Mouse (Mus musculus) gastrocnemius, adult 2 months (tissue): ENCODE data around the gene Fam219a. TPM values are rescaled to one million over a fixed set of nuclear protein-coding genes. Genes with fewer than 3 reads are reported as not detected.

Experiments
- DNase-seq: peaks from one replicate; pipeline ENCODE4 v3.0.0; 2022
- H3K27ac ChIP-seq: fragments of 200-600 bp; 2 replicates; pipeline ENCODE4 v1.8.1; 2022; ENCODE audit warnings: mild to moderate bottlenecking
- H3K4me3 ChIP-seq: fragments of 200-600 bp; 2 replicates; pipeline ENCODE4 v1.8.1; 2022; ENCODE audit warnings: mild to moderate bottlenecking, moderate library complexity
- CTCF ChIP-seq: fragments of 200-600 bp; IDR thresholded peaks from 2 replicates; pipeline ENCODE4 v1.8.1; 2022; ENCODE audit warnings: antibody characterized with exemption, mild to moderate bottlenecking, moderate library complexity
- intact Hi-C: fragments of 180-260 bp; cut with DNase I; formaldehyde crosslinking; loops from one replicate; pipeline ENCODE4 v1.15.1; 2025
- long read RNA-seq, 2 experiments: library from polyadenylated mRNA; stranded (forward); transcript quantifications; one replicate each; pipeline ENCODE4 v2.0.0; 2021
- total RNA-seq, 2 experiments: library from RNA; stranded (reverse); gene quantifications; 2 replicates each; pipeline ENCODE4 v1.2.3; 2021

The Fam219a gene
- total RNA-seq = 10 to 100 TPM; 18.0 to 24.3 TPM
- long read RNA-seq, experiment 1, transcript Fam219a-203 (6 exons, 3,357 nt) = major isoform, 5 of 9 reads
- long read RNA-seq, experiment 1, partial matches to known transcripts = 0 of 9 reads
- long read RNA-seq, experiment 1, other reads (novel, unspliced or antisense) = 4 of 9 reads
- long read RNA-seq, experiment 2, partial matches to known transcripts = 0 of 3 reads
- long read RNA-seq, experiment 2, other reads (novel, unspliced or antisense) = 0 of 3 reads

DNA sequence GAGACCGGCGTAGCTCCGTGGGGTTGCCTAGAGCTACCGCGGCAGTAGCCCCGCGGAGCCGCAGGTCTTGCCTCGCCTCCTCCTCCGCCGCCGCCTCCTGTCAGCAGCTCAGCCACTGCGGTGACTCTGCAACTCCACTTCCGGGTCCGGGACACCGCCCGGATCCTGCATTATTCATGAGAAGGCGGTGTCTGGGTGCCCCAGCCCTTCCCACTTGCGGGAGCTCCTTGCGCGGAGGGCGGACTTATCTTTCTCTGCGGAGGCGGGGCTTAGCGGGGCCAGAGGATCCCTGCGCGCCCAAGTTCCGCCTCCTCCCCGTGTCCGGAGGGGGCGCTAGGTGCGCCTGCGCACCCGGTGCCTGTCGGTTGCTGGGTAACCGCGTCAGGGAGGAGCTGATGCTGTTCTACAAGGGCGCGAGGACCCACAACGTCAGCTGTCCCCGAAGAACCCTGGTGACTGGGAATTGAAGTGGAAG is at the start of gene Fam219a, which contains the start of gene Dnaic1:
Fam219a (minus strand) TSS at position 128 of the 475 bp plus-strand sequence.
Dnaic1 (plus strand) TSS at position 365 of the 475 bp plus-strand sequence.
- TF ChIP-seq CTCF = peak; percentile 68
- Histone ChIP-seq H3K4me3 (peak within 1 kb of the TSS; percentile 97), H3K27ac (peak within 1 kb of the TSS; percentile 94)
- DNase-seq = peak; percentile 99
- intact Hi-C loops = no loop called here

DNA sequence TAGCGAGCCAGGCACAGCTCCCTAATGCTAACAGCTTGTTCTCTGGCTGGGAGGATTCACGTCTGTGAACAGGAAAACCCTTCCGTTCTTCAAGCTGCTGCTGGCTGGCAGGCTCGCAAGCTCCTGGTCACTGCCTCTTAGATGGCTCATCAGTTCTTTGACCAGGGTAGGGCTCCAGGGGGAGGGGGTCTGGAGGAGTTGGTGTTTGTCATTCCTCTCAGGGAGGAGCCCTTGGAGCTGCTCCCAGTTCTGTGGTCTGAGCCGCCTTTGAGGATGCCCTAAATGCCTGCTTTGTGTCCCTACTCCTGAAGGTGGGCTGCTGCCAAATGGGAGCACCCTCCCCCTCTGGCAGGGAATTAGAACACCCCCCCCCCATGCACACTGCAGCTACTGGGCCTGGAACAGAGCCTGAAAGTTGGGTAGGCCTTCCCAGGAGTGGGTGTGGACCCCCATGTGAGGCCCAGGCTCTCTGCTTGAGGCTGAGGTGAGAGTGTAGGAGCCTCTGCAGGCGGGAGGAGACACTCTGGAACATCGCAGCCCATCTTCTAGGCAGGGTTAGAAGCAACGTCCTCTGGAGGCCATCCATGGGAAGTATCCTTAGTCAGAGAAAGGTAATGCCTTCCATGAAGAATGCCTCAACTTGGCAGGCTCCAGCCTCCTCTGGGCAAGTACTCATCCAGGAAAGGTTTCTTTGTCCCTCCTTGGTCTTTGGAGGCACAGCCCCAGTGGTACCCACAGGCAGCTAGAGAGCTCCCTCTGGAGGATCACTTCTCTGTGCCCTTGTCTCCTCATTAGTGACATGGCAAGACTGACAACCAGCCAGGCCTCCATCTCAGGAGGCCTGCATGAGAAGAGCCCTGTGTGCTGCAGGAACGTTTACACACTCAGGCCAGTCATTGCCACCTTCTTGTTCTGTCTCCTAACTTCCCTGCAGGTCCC is 46.6 kb upstream of the Fam219a start:
- peak; percentile 39 for DNase-seq
- peak; percentile 53 for TF ChIP-seq CTCF
- peak overlapping the region; percentile 3; the same call in 1 of the 2 replicates for H3K27ac ChIP-seq
- no peak overlapping the region for H3K4me3 ChIP-seq
- intact Hi-C loops = loop anchor here (2.0 to 10.0 kb wide), 2 partner anchors 37 to 91 kb away; no protein-coding TSS in a partner anchor

DNA sequence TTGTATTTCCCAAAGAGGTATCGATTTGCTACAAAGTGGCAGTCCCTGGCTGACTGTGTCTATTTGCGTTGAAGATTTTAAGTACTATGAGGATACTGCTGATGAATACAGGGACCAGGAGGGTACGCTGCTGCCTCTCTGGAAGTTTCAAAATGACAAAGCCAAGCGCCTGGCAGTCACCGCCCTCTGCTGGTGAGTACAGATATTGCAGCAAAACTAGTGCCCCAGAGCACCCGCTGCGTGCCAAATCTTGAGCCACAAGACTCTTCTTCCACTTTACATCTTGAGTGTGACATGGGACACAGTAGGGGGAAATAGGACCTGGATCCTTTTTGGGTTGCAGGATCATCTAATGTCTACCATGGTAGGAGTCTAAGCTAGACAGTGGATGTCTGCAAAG is 44.8 kb upstream of the Fam219a start:
- intact Hi-C loops = loop anchor here (1.0 to 10.0 kb wide), 5 partner anchors 39 to 147 kb away; partner anchors contain the start of gene Nudt2
- no peak overlapping the region for H3K4me3 ChIP-seq
- DNase-seq = peak; percentile 85
- H3K27ac ChIP-seq = no peak overlapping the region
- peak; percentile 99; the same call in 1 of the 2 replicates for TF ChIP-seq CTCF

DNA sequence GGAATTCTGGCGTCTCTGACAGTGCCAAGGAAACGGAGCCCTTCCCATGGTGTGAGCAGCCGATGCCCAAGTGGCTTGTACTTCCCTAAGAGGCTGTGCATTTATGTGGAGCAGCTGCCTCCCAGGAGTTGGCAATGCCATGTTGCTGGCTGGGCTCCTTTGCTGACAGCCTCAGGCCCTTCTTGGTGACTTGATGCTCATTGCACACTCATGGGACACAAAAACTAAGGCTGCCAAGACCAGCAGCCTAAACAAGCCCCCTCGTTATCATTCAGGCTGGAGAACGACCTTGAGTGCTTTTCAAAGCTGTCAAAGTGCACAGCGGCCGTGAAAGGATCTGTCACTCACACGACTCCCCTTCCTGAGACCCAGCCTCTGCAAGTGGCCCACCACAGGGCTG is 42.8 kb upstream of the Fam219a start:
- peak; percentile 52 for DNase-seq
- H3K4me3 ChIP-seq = no peak overlapping the region
- H3K27ac ChIP-seq = peak overlapping the region; percentile 58
- intact Hi-C loops = loop anchor here (5.0 to 10.0 kb wide), 3 partner anchors 40 to 145 kb away; partner anchors contain the start of gene Nudt2
- no peak for TF ChIP-seq CTCF

DNA sequence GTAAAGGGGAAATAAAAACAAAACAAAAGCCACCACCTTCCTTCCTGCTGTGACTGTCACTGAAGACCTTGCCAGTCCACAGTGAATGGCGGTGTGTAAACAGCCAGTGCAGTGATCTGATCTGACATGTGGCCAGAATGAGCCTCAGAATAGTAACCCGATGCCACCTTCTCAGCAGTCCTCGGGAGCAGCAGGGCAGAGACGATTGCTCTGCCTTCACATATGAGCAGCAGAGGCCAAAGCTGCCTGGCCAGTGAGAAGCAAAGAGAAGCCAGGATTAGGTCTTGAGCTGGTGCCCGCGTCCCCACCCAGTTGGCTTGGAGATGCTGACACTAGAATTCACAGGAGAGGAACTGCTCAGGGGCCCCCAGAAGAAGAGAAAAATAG is 41.2 kb upstream of the Fam219a start:
- Histone ChIP-seq H3K27ac (peak overlapping the region; percentile 75), H3K4me3 (no peak overlapping the region)
- DNase-seq = peak; percentile 78
- TF ChIP-seq CTCF = no peak
- intact Hi-C loops = loop anchor here (5.0 to 10.0 kb wide), 3 partner anchors 38 to 143 kb away; partner anchors contain the start of gene Nudt2

- DNase-seq = no peak
- H3K4me3 ChIP-seq = no peak overlapping the region
- H3K27ac ChIP-seq = peak overlapping the region; percentile 75
- peak; percentile 45 for TF ChIP-seq CTCF
- intact Hi-C loops = loop anchor here (5.0 to 10.0 kb wide), 3 partner anchors 38 to 143 kb away; partner anchors contain the start of gene Nudt2
Measured at GRCm38 (mm10) chr4:41609681-41610593, 40.6 kb upstream of the Fam219a start.

GRCm38 (mm10) chr4:41606784-41607183 is 37.4 kb upstream of the Fam219a start:
- no peak for TF ChIP-seq CTCF
- intact Hi-C loops = no loop called here
- no peak overlapping the region for H3K4me3 ChIP-seq
- peak; percentile 61 for DNase-seq
- no peak overlapping the region for H3K27ac ChIP-seq

GRCm38 (mm10) chr4:41604476-41605396 is 35.4 kb upstream of the Fam219a start:
- intact Hi-C loops = loop anchor here (2.0 kb wide), 1 partner anchor 104 kb away; no protein-coding TSS in a partner anchor
- no peak overlapping the region for H3K4me3 ChIP-seq
- no peak overlapping the region for H3K27ac ChIP-seq
- DNase-seq = peak; percentile 66
- TF ChIP-seq CTCF = peak; percentile 74

GRCm38 (mm10) chr4:41602818-41603217 is 33.5 kb upstream of the Fam219a start:
- no peak overlapping the region for H3K4me3 ChIP-seq
- no peak overlapping the region for H3K27ac ChIP-seq
- no peak for DNase-seq
- intact Hi-C loops = no loop called here
- TF ChIP-seq CTCF = no peak

- no peak for DNase-seq
- intact Hi-C loops = no loop called here
- Histone ChIP-seq H3K27ac (no peak overlapping the region), H3K4me3 (no peak overlapping the region)
- no peak for TF ChIP-seq CTCF
Measured at GRCm38 (mm10) chr4:41583353-41583752, 14.0 kb upstream of the Fam219a start.
